Mouse (Mus musculus) cerebellum, adult 18-20 months (tissue): ENCODE measurements around the gene Agap2.

Experiments used
- DNase-seq, 2 experiments: peaks; one replicate each; pipeline ENCODE4 v3.0.0; 2021

Agap2 gene

GRCm38 (mm10) chr10:127107563-127108261 is 32.6 kb downstream of the Agap2 start:
- DNase-seq = no peak

- DNase-seq = no peak
Observed at GRCm38 (mm10) chr10:127108262-127108583, 33.1 kb downstream of the Agap2 start.

- no peak for DNase-seq
Observed at GRCm38 (mm10) chr10:127111001-127111887, 36.2 kb downstream of the Agap2 start.

GRCm38 (mm10) chr10:127114408-127114807 is 39.3 kb downstream of the Agap2 start:
- DNase-seq = no peak

- DNase-seq = no peak
Observed at GRCm38 (mm10) chr10:127115068-127115467, 40.0 kb downstream of the Agap2 start.

GRCm38 (mm10) chr10:127118470-127118869 is 43.4 kb downstream of the Agap2 start:
- DNase-seq = no peak

GRCm38 (mm10) chr10:127119229-127119628 is 44.1 kb downstream of the Agap2 start:
- DNase-seq = no peak

GRCm38 (mm10) chr10:127120301-127121065 is 45.4 kb downstream of the Agap2 start:
- DNase-seq = peak in 1 of 2 experiments; percentile 43

- peak; percentile 94 to 98 for DNase-seq
Observed at GRCm38 (mm10) chr10:127121066-127121477, 46.0 kb downstream of the Agap2 start, which contains the start of gene Os9. Gene Os9, minus strand, starts transcription at chr10:127121131.

- no peak for DNase-seq
Observed at GRCm38 (mm10) chr10:127122018-127122417, 46.9 kb downstream of the Agap2 start.

GRCm38 (mm10) chr10:127122784-127123435 is 47.8 kb downstream of the Agap2 start:
- peak; percentile 76 to 79 for DNase-seq

- DNase-seq = peak; percentile 85 to 88
Observed at GRCm38 (mm10) chr10:127123436-127123805, 48.3 kb downstream of the Agap2 start.

GRCm38 (mm10) chr10:127125210-127126001 is 50.3 kb downstream of the Agap2 start:
- peak in 1 of 2 experiments; percentile 27 for DNase-seq

- no peak for DNase-seq
Observed at GRCm38 (mm10) chr10:127126579-127126978, 51.5 kb downstream of the Agap2 start.

GRCm38 (mm10) chr10:127127711-127128279 is 52.7 kb downstream of the Agap2 start:
- no peak for DNase-seq

GRCm38 (mm10) chr10:127129431-127129830 is 54.3 kb downstream of the Agap2 start:
- DNase-seq = no peak

- DNase-seq = no peak
Observed at GRCm38 (mm10) chr10:127132469-127132868, 57.4 kb downstream of the Agap2 start.

- DNase-seq = peak; percentile 24 to 25
Observed at GRCm38 (mm10) chr10:127134394-127135035, 59.4 kb downstream of the Agap2 start.

GRCm38 (mm10) chr10:127135118-127135836 is 60.2 kb downstream of the Agap2 start:
- DNase-seq = no peak

- DNase-seq = no peak
Observed at GRCm38 (mm10) chr10:127136510-127136909, 61.4 kb downstream of the Agap2 start.
